Mouse (Mus musculus): Measurements from ENCODE around the gene Cyp27b1. TPM values are rescaled to one million over a fixed set of nuclear protein-coding genes. Genes with fewer than 3 reads are reported as not detected.

The Cyp27b1 gene
- polyA plus RNA-seq, 1 experiment: 0.20 TPM

GRCm38 (mm10) chr10:127050119-127050474, 2.0 kb downstream of the Cyp27b1 start:
- no peak for TF ChIP-seq FOSL1 (IDR thresholded peaks at IDR 0.05; ENCODE audit: insufficient read depth, low read length, poor library complexity, severe bottlenecking)
- TF ChIP-seq CTCF (IDR thresholded peaks at IDR 0.05; ENCODE audit: control insufficient read depth, insufficient read depth, insufficient read length): no peak
- TF ChIP-seq CEBPB (IDR thresholded peaks at IDR 0.05; ENCODE audit: low read depth): no peak
- TF ChIP-seq MAX (IDR thresholded peaks at IDR 0.05): no peak
- TF ChIP-seq USF1 (IDR thresholded peaks at IDR 0.05; ENCODE audit: low read depth): no peak
- no peak for TF ChIP-seq MYOD1 (IDR thresholded peaks at IDR 0.05; ENCODE audit: control insufficient read depth, insufficient read length, low read depth)
- no peak for TF ChIP-seq MYOG (IDR thresholded peaks at IDR 0.05; ENCODE audit: control insufficient read depth, extremely low read depth, insufficient read length)
- no peaks in the 10 kb centered on the region for H3K79me2 ChIP-seq (ENCODE audit: control insufficient read depth, insufficient read depth)
- no peak overlapping the region for H3K4me3 ChIP-seq (ENCODE audit: insufficient read depth, poor library complexity, severe bottlenecking)
- H3K27me3 ChIP-seq (ENCODE audit: control insufficient read depth, insufficient read depth, insufficient read length): peaks cover 17% of the 10 kb centered on the region
- no peak overlapping the region for H3ac ChIP-seq (ENCODE audit: control insufficient read depth, insufficient read length, low read depth)
- no peaks in the 10 kb centered on the region for H3K79me3 ChIP-seq (ENCODE audit: low read depth)
- H3K36me3 ChIP-seq (ENCODE audit: control insufficient read depth, insufficient read depth): peaks cover 7% of the 10 kb centered on the region

GRCm38 (mm10) chr10:127054646-127055045, 6.6 kb downstream of the Cyp27b1 start:
- H3K27me3 ChIP-seq (ENCODE audit: control insufficient read depth, insufficient read depth, insufficient read length): peaks cover 9% of the 10 kb centered on the region
- H3K36me3 ChIP-seq (ENCODE audit: control insufficient read depth, insufficient read depth): no peaks in the 10 kb centered on the region
- H3K79me3 ChIP-seq (ENCODE audit: low read depth): no peaks in the 10 kb centered on the region

GRCm38 (mm10) chr10:127055406-127055805, 7.4 kb downstream of the Cyp27b1 start:
- H3K4me3 ChIP-seq (ENCODE audit: insufficient read depth, poor library complexity, severe bottlenecking): no peak overlapping the region
- H3K79me2 ChIP-seq (ENCODE audit: control insufficient read depth, insufficient read depth): no peaks in the 10 kb centered on the region
- H3K79me3 ChIP-seq (ENCODE audit: low read depth): no peaks in the 10 kb centered on the region
- TF ChIP-seq CEBPB (IDR thresholded peaks at IDR 0.05; ENCODE audit: low read depth) (no peak), USF1 (IDR thresholded peaks at IDR 0.05; ENCODE audit: low read depth) (no peak), FOSL1 (IDR thresholded peaks at IDR 0.05; ENCODE audit: insufficient read depth, low read length, poor library complexity, severe bottlenecking) (no peak), MAX (IDR thresholded peaks at IDR 0.05) (no peak), CTCF (IDR thresholded peaks at IDR 0.05; ENCODE audit: control insufficient read depth, insufficient read depth, insufficient read length) (no peak), MYOG (IDR thresholded peaks at IDR 0.05; ENCODE audit: control insufficient read depth, extremely low read depth, insufficient read length) (no peak)
- peaks cover 3% of the 10 kb centered on the region for H3K27me3 ChIP-seq (ENCODE audit: control insufficient read depth, insufficient read depth, insufficient read length)
- no peak overlapping the region for H3ac ChIP-seq (ENCODE audit: control insufficient read depth, insufficient read length, low read depth)
- no peaks in the 10 kb centered on the region for H3K36me3 ChIP-seq (ENCODE audit: control insufficient read depth, insufficient read depth)

More at GRCm38 (mm10) chr10:127054646-127055045, 6.6 kb downstream of the Cyp27b1 start:
- Histone ChIP-seq H3ac (ENCODE audit: control insufficient read depth, insufficient read length, low read depth) (no peak overlapping the region), H3K4me3 (ENCODE audit: insufficient read depth, poor library complexity, severe bottlenecking) (no peak overlapping the region), H3K79me2 (ENCODE audit: control insufficient read depth, insufficient read depth) (no peaks in the 10 kb centered on the region)
- TF ChIP-seq MYOD1 (IDR thresholded peaks at IDR 0.05; ENCODE audit: control insufficient read depth, insufficient read length, low read depth): no peak
- TF ChIP-seq USF1 (IDR thresholded peaks at IDR 0.05; ENCODE audit: low read depth): no peak
- no peak for TF ChIP-seq CTCF (IDR thresholded peaks at IDR 0.05; ENCODE audit: control insufficient read depth, insufficient read depth, insufficient read length)
- TF ChIP-seq MAX (IDR thresholded peaks at IDR 0.05): no peak
- TF ChIP-seq FOSL1 (IDR thresholded peaks at IDR 0.05; ENCODE audit: insufficient read depth, low read length, poor library complexity, severe bottlenecking): no peak
- no peak for TF ChIP-seq MYOG (IDR thresholded peaks at IDR 0.05; ENCODE audit: control insufficient read depth, extremely low read depth, insufficient read length)
- TF ChIP-seq CEBPB (IDR thresholded peaks at IDR 0.05; ENCODE audit: low read depth): no peak

GRCm38 (mm10) chr10:127056490-127056889, 8.4 kb downstream of the Cyp27b1 start:
- no peaks in the 10 kb centered on the region for H3K79me2 ChIP-seq (ENCODE audit: control insufficient read depth, insufficient read depth)
- H3K79me3 ChIP-seq (ENCODE audit: low read depth): no peaks in the 10 kb centered on the region
- no peaks in the 10 kb centered on the region for H3K27me3 ChIP-seq (ENCODE audit: control insufficient read depth, insufficient read depth, insufficient read length)
- TF ChIP-seq FOSL1 (IDR thresholded peaks at IDR 0.05; ENCODE audit: insufficient read depth, low read length, poor library complexity, severe bottlenecking) (no peak), CTCF (IDR thresholded peaks at IDR 0.05; ENCODE audit: control insufficient read depth, insufficient read depth, insufficient read length) (no peak), MAX (IDR thresholded peaks at IDR 0.05) (no peak), USF1 (IDR thresholded peaks at IDR 0.05; ENCODE audit: low read depth) (no peak), MYOD1 (IDR thresholded peaks at IDR 0.05; ENCODE audit: control insufficient read depth, insufficient read length, low read depth) (no peak), MYOG (IDR thresholded peaks at IDR 0.05; ENCODE audit: control insufficient read depth, extremely low read depth, insufficient read length) (no peak)
- no peak overlapping the region for H3ac ChIP-seq (ENCODE audit: control insufficient read depth, insufficient read length, low read depth)
- H3K4me3 ChIP-seq (ENCODE audit: insufficient read depth, poor library complexity, severe bottlenecking): no peak overlapping the region
- no peaks in the 10 kb centered on the region for H3K36me3 ChIP-seq (ENCODE audit: control insufficient read depth, insufficient read depth)

- Histone ChIP-seq H3K79me2 (ENCODE audit: control insufficient read depth, insufficient read depth) (no peaks in the 10 kb centered on the region), H3K27me3 (ENCODE audit: control insufficient read depth, insufficient read depth, insufficient read length) (no peaks in the 10 kb centered on the region), H3ac (ENCODE audit: control insufficient read depth, insufficient read length, low read depth) (no peak overlapping the region), H3K4me3 (ENCODE audit: insufficient read depth, poor library complexity, severe bottlenecking) (no peak overlapping the region), H3K79me3 (ENCODE audit: low read depth) (no peaks in the 10 kb centered on the region), H3K36me3 (ENCODE audit: control insufficient read depth, insufficient read depth) (no peaks in the 10 kb centered on the region)
- TF ChIP-seq CTCF (IDR thresholded peaks at IDR 0.05; ENCODE audit: control insufficient read depth, insufficient read depth, insufficient read length) (peak; percentile 90), MYOD1 (IDR thresholded peaks at IDR 0.05; ENCODE audit: control insufficient read depth, insufficient read length, low read depth) (no peak)
These were observed 10.1 kb downstream of the Cyp27b1 start for GRCm38 (mm10) chr10:127058161-127058560.

- Histone ChIP-seq H3K4me3 (ENCODE audit: insufficient read depth, poor library complexity, severe bottlenecking) (no peak overlapping the region), H3K79me3 (ENCODE audit: low read depth) (peaks cover 2% of the 10 kb centered on the region), H3K36me3 (ENCODE audit: control insufficient read depth, insufficient read depth) (no peaks in the 10 kb centered on the region), H3K27me3 (ENCODE audit: control insufficient read depth, insufficient read depth, insufficient read length) (no peaks in the 10 kb centered on the region), H3K79me2 (ENCODE audit: control insufficient read depth, insufficient read depth) (peaks cover 4% of the 10 kb centered on the region), H3ac (ENCODE audit: control insufficient read depth, insufficient read length, low read depth) (no peak overlapping the region)
- TF ChIP-seq MYOD1 (IDR thresholded peaks at IDR 0.05; ENCODE audit: control insufficient read depth, insufficient read length, low read depth): no peak
- TF ChIP-seq CTCF (IDR thresholded peaks at IDR 0.05; ENCODE audit: control insufficient read depth, insufficient read depth, insufficient read length): no peak
- TF ChIP-seq FOSL1 (IDR thresholded peaks at IDR 0.05; ENCODE audit: insufficient read depth, low read length, poor library complexity, severe bottlenecking): no peak
- no peak for TF ChIP-seq CEBPB (IDR thresholded peaks at IDR 0.05; ENCODE audit: low read depth)
- TF ChIP-seq MAX (IDR thresholded peaks at IDR 0.05): no peak
- TF ChIP-seq USF1 (IDR thresholded peaks at IDR 0.05; ENCODE audit: low read depth): no peak
- no peak for TF ChIP-seq MYOG (IDR thresholded peaks at IDR 0.05; ENCODE audit: control insufficient read depth, extremely low read depth, insufficient read length)
These were observed 10.7 kb downstream of the Cyp27b1 start for GRCm38 (mm10) chr10:127058708-127059107.
